Mouse (Mus musculus): ENCODE results near the gene Dab1. TPM values are rescaled to one million over a fixed set of nuclear protein-coding genes. Genes with fewer than 3 reads are reported as not detected.

Gene Dab1
- total RNA-seq (2021) = under 1 TPM in 1 of 2 experiments, not detected in 1; 0.21 TPM
- long read RNA-seq, experiment 1 = 0 reads
- long read RNA-seq, experiment 2 = 0 reads

GRCm38 (mm10) chr4:103619321-103619945 lies at the start of gene Dab1:
Gene Dab1 (plus strand): TSS chr4:103619359.
- intact Hi-C loops (cut with DNase I; ENCODE audit: low total_unique reads) = no loop called here
- DNase-seq = no peak

- no peak for DNase-seq
- intact Hi-C loops (cut with DNase I; ENCODE audit: low total_unique reads) = no loop called here
Measured at GRCm38 (mm10) chr4:103571721-103572352, 47.3 kb upstream of the Dab1 start.

- intact Hi-C loops (cut with DNase I; ENCODE audit: low total_unique reads) = no loop called here
- no peak for DNase-seq
Measured at GRCm38 (mm10) chr4:103575556-103575955, 43.6 kb upstream of the Dab1 start.

GRCm38 (mm10) chr4:103576305-103576704 lies 42.9 kb upstream of the Dab1 start:
- intact Hi-C loops (cut with DNase I; ENCODE audit: low total_unique reads) = no loop called here
- no peak for DNase-seq

- DNase-seq = no peak
- intact Hi-C loops (cut with DNase I; ENCODE audit: low total_unique reads) = no loop called here
Measured at GRCm38 (mm10) chr4:103577111-103577815, 41.9 kb upstream of the Dab1 start.

GRCm38 (mm10) chr4:103577821-103578220 lies 41.3 kb upstream of the Dab1 start:
- DNase-seq = no peak
- intact Hi-C loops (cut with DNase I; ENCODE audit: low total_unique reads) = no loop called here

- DNase-seq = no peak
- intact Hi-C loops (cut with DNase I; ENCODE audit: low total_unique reads) = no loop called here
Measured at GRCm38 (mm10) chr4:103580021-103580420, 39.1 kb upstream of the Dab1 start.

- no peak for DNase-seq
- intact Hi-C loops (cut with DNase I; ENCODE audit: low total_unique reads) = no loop called here
Measured at GRCm38 (mm10) chr4:103615011-103615410, 4.1 kb upstream of the Dab1 start.

- no peak for DNase-seq
- intact Hi-C loops (cut with DNase I; ENCODE audit: low total_unique reads) = no loop called here
Measured at GRCm38 (mm10) chr4:103619946-103620371, 800 bp downstream of the Dab1 start.

GRCm38 (mm10) chr4:103620590-103621155 lies 1.5 kb downstream of the Dab1 start:
- intact Hi-C loops (cut with DNase I; ENCODE audit: low total_unique reads) = no loop called here
- DNase-seq = no peak

GRCm38 (mm10) chr4:103621586-103621985 lies 2.4 kb downstream of the Dab1 start:
- intact Hi-C loops (cut with DNase I; ENCODE audit: low total_unique reads) = no loop called here

GRCm38 (mm10) chr4:103630177-103630576 lies 11.0 kb downstream of the Dab1 start:
- intact Hi-C loops (cut with DNase I; ENCODE audit: low total_unique reads) = no loop called here
- DNase-seq = no peak

More at GRCm38 (mm10) chr4:103621586-103621985, 2.4 kb downstream of the Dab1 start:
- no peak for DNase-seq

GRCm38 (mm10) chr4:103636168-103636776 lies 17.1 kb downstream of the Dab1 start:
- DNase-seq = no peak
- intact Hi-C loops (cut with DNase I; ENCODE audit: low total_unique reads) = no loop called here

- intact Hi-C loops (cut with DNase I; ENCODE audit: low total_unique reads) = no loop called here
- DNase-seq = no peak
Measured at GRCm38 (mm10) chr4:103648209-103648896, 29.2 kb downstream of the Dab1 start.

- intact Hi-C loops (cut with DNase I; ENCODE audit: low total_unique reads) = no loop called here
- no peak for DNase-seq
Measured at GRCm38 (mm10) chr4:103655740-103656139, 36.6 kb downstream of the Dab1 start.

GRCm38 (mm10) chr4:103661386-103661785 lies 42.2 kb downstream of the Dab1 start:
- intact Hi-C loops (cut with DNase I; ENCODE audit: low total_unique reads) = no loop called here
- no peak for DNase-seq

GRCm38 (mm10) chr4:103667438-103667837 lies 48.3 kb downstream of the Dab1 start:
- intact Hi-C loops (cut with DNase I; ENCODE audit: low total_unique reads) = no loop called here
- no peak for DNase-seq

GRCm38 (mm10) chr4:103677195-103677594 lies 58.0 kb downstream of the Dab1 start:
- intact Hi-C loops (cut with DNase I; ENCODE audit: low total_unique reads) = no loop called here

GRCm38 (mm10) chr4:103678501-103678900 lies 59.3 kb downstream of the Dab1 start:
- DNase-seq = no peak
- intact Hi-C loops (cut with DNase I; ENCODE audit: low total_unique reads) = no loop called here

More at GRCm38 (mm10) chr4:103677195-103677594, 58.0 kb downstream of the Dab1 start:
- no peak for DNase-seq
